Mouse (Mus musculus): ENCODE measurements around the gene Evx1. TPM values are rescaled to one million over a fixed set of nuclear protein-coding genes. Genes with fewer than 3 reads are reported as not detected.
A peak's percentile ranks its signal among the peaks of the same experiment; 100 is the strongest.

Gene Evx1
- polyA plus RNA-seq, 1 experiment from 2014 or later = not detected

GRCm38 (mm10) chr6:52311661-52312557, 1.4 kb upstream of the Evx1 start:
- DNase-seq (ENCODE audit: low read depth, low spot score) (no peak), ATAC-seq (no peak)
- ChIA-PET POLR2A (no interaction called here), CTCF (no interaction called here)
- no peak for TF ChIP-seq CTCF (IDR thresholded peaks at IDR 0.05)
- in situ Hi-C loops (cut with MboI; ENCODE audit: low pct_unique_long_range_greater_than_20kb) = no loop called here
- peaks cover 28% of the 10 kb centered on the region for H3K27me3 ChIP-seq

GRCm38 (mm10) chr6:52312558-52312915, 761 bp upstream of the Evx1 start:
- in situ Hi-C loops (cut with MboI; ENCODE audit: low pct_unique_long_range_greater_than_20kb) = no loop called here
- H3K27me3 ChIP-seq = peaks cover 28% of the 10 kb centered on the region
- ChIA-PET POLR2A (no interaction called here), CTCF (no interaction called here)
- TF ChIP-seq CTCF (IDR thresholded peaks at IDR 0.05) = no peak
- DNase-seq (ENCODE audit: low read depth, low spot score) (no peak), ATAC-seq (no peak)

GRCm38 (mm10) chr6:52314304-52315100, 1.2 kb downstream of the Evx1 start:
- in situ Hi-C loops (cut with MboI; ENCODE audit: low pct_unique_long_range_greater_than_20kb) = no loop called here
- DNase-seq (ENCODE audit: low read depth, low spot score) (no peak), ATAC-seq (no peak)
- ChIA-PET POLR2A (no interaction called here), CTCF (interaction anchor here (1.5 kb wide), 1 partner anchor 11 kb away, joined by 3 read pairs; no protein-coding TSS in a partner anchor)
- H3K27me3 ChIP-seq = peaks cover 28% of the 10 kb centered on the region
- TF ChIP-seq CTCF (IDR thresholded peaks at IDR 0.05) = no peak

GRCm38 (mm10) chr6:52315441-52316412, 2.4 kb downstream of the Evx1 start:
- H3K27me3 ChIP-seq = peaks cover 28% of the 10 kb centered on the region
- CTCF ChIA-PET = no interaction called here
- ATAC-seq (no peak), DNase-seq (ENCODE audit: low read depth, low spot score) (no peak)
- POLR2A ChIA-PET = no interaction called here
- no peak for TF ChIP-seq CTCF (IDR thresholded peaks at IDR 0.05)
- in situ Hi-C loops (cut with MboI; ENCODE audit: low pct_unique_long_range_greater_than_20kb) = no loop called here

DNA sequence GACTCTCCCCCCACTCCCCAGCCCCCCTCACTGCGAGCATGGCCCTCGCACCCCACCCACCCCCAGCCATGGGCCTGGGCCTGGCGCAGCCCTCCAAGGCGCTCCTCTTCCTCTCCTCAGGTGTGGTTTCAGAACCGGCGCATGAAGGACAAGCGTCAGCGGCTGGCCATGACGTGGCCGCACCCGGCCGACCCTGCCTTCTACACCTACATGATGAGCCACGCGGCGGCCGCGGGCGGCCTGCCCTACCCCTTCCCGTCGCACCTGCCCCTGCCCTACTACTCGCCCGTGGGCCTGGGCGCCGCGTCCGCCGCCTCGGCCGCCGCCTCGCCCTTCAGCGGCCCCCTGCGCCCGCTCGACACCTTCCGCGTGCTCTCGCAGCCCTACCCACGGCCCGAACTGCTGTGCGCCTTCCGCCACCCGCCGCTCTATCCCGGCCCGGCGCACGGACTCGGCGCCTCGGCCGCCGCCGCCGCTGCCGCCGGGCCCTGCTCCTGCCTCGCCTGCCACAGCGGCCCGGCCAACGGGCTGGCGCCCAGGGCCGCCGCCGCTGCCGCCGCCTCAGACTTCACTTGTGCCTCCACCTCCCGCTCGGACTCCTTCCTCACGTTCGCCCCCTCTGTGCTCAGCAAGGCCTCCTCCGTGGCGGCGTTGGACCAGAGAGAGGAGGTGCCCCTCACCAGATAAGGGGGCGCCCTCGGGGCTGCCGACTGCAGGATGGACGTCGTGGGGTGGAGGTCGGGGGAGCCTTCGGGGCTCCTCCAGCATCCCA, 3.3 kb downstream of the Evx1 start:
- ChIA-PET POLR2A (no interaction called here), CTCF (no interaction called here)
- peaks cover 32% of the 10 kb centered on the region for H3K27me3 ChIP-seq
- TF ChIP-seq CTCF (IDR thresholded peaks at IDR 0.05) = no peak
- ATAC-seq = peak; percentile 18
- no peak for DNase-seq (ENCODE audit: low read depth, low spot score)
- in situ Hi-C loops (cut with MboI; ENCODE audit: low pct_unique_long_range_greater_than_20kb) = no loop called here

DNA sequence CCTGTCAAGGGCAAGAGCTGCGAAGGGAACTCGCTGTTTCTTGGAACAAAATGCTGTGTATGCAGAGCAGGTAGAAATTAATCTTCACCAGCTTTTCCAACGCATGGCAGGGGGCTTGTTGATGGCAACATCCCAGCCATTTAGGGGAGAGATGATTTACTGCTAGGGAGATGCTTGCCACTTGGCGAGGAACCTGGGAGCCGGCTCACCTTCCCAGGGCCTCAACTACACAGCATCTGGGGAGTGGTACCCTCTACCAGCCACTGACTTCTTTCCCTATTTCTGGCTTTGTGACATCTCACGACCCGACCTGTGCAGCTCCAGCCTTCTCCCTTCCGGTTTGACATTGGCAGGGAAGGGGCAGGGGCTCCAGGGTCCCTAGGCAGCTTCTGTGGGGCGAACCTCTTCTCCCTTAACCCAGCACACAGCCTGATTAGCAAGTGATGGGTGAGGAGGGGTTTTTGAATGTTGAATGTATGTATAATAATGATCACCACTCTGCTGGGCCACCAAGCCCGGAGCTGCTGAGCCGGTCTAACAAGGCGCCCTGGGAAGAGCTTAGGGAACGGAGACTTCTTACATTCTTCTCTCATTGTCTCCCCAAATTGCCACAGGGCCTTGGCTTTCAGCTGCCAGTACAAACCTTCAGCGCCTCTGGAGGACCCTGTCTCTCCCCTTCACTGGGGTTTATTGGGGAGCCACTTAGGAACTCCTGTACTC, 4.3 kb downstream of the Evx1 start:
- in situ Hi-C loops (cut with MboI; ENCODE audit: low pct_unique_long_range_greater_than_20kb) = no loop called here
- ChIA-PET CTCF (no interaction called here), POLR2A (no interaction called here)
- TF ChIP-seq CTCF (IDR thresholded peaks at IDR 0.05) = no peak
- H3K27me3 ChIP-seq = peaks cover 30% of the 10 kb centered on the region
- no peak for DNase-seq (ENCODE audit: low read depth, low spot score)
- no peak for ATAC-seq

- ATAC-seq = no peak
- DNase-seq (ENCODE audit: low read depth, low spot score) = no peak
- peaks cover 32% of the 10 kb centered on the region for H3K27me3 ChIP-seq
- no peak for TF ChIP-seq CTCF (IDR thresholded peaks at IDR 0.05)
- in situ Hi-C loops (cut with MboI; ENCODE audit: low pct_unique_long_range_greater_than_20kb) = no loop called here
- ChIA-PET POLR2A (no interaction called here), CTCF (no interaction called here)
Measured at GRCm38 (mm10) chr6:52318271-52318670, 5.0 kb downstream of the Evx1 start.

GRCm38 (mm10) chr6:52319956-52320690, 6.8 kb downstream of the Evx1 start:
- POLR2A ChIA-PET = no interaction called here
- in situ Hi-C loops (cut with MboI; ENCODE audit: low pct_unique_long_range_greater_than_20kb) = no loop called here

More at GRCm38 (mm10) chr6:52319956-52320690, 6.8 kb downstream of the Evx1 start:
- no peak for TF ChIP-seq CTCF (IDR thresholded peaks at IDR 0.05)
- no peak for DNase-seq (ENCODE audit: low read depth, low spot score)
- H3K27me3 ChIP-seq = peaks cover 26% of the 10 kb centered on the region
- ATAC-seq = no peak
- CTCF ChIA-PET = no interaction called here

Data from Patski (cell line).